Mouse (Mus musculus) heart, adult 9 months (tissue): ENCODE measurements at regions not wholly inside any gene's neighbourhood (a gene's known extent, or its start where the extent isn't known, plus 50 kb on each side); places are given as distances from the start of the nearest gene placed in this dataset.

Experiments
- DNase-seq, 2 experiments: peaks; one replicate each; pipeline ENCODE4 v3.0.0; 2022; ENCODE audit warnings: low spot score in 2 of 2

DNA sequence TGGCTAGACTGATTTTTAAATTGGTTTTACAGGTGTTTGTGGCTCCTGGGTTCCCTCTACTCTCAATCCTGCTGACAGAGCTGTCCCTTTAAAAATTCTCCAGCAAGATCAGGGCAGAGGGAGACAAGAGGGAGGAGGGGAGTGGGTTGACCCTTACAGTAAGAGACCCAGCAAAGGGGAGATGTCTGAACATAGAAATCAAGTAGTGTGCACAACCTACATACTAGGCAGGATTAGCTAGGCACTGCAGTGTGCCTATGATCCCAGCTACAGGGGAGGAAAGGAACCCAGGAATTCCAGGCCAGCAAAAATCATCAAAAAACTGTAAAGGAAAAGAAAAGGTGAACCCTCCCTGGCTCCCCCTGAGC, 113.2 kb upstream of the Thy1 start:
- DNase-seq: no peak

GRCm38 (mm10) chr9:43930476-43930875, 112.7 kb upstream of the Thy1 start:
- no peak for DNase-seq

GRCm38 (mm10) chr9:43934012-43934690, 109.0 kb upstream of the Thy1 start:
- DNase-seq: no peak

- DNase-seq: no peak
These were observed 108.5 kb upstream of the Thy1 start for GRCm38 (mm10) chr9:43934691-43935064.

- DNase-seq: no peak
These were observed 103.8 kb upstream of the Thy1 start for GRCm38 (mm10) chr9:43939336-43939735.

- DNase-seq: no peak
These were observed 101.0 kb upstream of the Thy1 start for GRCm38 (mm10) chr9:43942147-43942546.

- DNase-seq: no peak
These were observed 99.7 kb upstream of the Thy1 start for GRCm38 (mm10) chr9:43943522-43943921.

- DNase-seq: peak; percentile 37 to 73
These were observed 98.1 kb upstream of the Thy1 start for GRCm38 (mm10) chr9:43944816-43945741.

- no peak for DNase-seq
These were observed 97.1 kb upstream of the Thy1 start for GRCm38 (mm10) chr9:43945997-43946649.

- no peak for DNase-seq
These were observed 96.1 kb upstream of the Thy1 start for GRCm38 (mm10) chr9:43947089-43947488.

DNA sequence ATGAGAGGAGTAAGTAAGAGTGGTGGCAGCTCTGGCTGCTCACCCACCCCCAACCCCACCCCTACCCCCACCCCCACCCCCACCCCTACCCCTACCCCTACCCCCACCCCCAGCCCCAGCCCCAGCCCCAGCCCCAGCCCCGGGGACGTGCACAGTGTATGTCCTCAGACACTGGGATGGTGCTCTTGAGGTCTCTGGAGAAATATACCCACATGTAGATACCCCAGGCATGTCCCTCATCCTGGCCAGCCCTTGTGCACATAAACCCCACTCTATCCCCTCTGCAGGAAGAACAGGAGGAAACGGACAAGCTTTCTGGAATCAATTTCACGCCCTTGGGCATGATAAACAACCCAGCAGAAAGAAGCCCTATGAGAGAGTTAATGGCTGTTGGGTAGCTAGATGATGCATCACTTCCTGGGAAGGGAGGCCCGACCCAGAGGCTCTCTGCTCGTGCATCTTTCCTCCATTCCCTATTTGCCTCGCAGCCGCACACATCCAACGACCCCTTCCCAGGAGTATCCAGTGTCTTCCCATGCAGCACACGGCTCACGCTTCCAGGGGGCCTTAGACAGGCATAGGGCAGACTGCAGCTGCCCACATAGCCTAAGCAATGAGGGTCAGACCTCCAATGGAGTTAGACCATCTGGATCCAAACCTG, 95.6 kb upstream of the Thy1 start:
- DNase-seq: no peak

DNA sequence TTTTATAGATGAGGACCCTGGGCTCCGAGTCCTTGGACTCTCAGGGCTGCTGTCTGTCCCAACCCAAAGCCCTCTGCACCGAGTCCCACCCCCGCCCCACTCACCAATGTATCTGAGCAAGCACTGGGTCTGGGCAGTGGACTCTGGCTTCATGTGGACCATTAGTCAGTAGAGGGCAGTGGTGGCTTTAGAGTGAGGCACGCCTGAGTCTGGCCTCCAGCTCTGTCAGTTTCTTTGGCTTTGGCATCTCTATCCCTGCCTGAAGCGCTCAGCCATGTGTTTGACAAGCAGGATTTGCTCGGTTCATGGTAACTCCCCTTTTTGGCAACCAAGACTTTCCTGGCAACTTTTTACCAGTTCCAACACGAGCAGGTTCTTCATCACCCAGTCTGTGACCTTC, 90.1 kb upstream of the Thy1 start:
- DNase-seq: peak in 1 of 2 experiments; percentile 26

DNA sequence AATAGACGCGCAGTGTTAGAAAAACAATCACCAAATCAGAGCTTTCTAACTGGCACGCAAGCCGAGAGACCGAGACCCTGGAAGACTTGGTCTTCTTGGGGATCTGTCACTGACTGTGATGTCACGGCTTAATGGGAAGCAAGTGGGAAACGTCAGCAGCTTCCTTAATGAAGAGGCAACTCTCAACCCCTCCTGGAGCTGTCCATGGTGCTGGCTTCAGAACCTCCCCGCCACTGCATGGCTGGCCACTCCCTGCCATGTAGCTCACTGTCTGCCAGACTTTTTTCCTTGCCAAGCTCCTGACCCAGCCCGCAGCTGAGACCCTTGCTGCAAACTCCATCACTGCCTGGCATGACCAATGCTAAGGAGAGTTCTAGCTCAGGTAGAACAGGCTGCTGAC, 83.6 kb upstream of the Thy1 start:
- no peak for DNase-seq

GRCm38 (mm10) chr9:43961431-43961830, 81.8 kb upstream of the Thy1 start:
- no peak for DNase-seq

GRCm38 (mm10) chr9:43965171-43965570, 78.0 kb upstream of the Thy1 start:
- DNase-seq: no peak

- DNase-seq: no peak
These were observed 77.4 kb upstream of the Thy1 start for GRCm38 (mm10) chr9:43965811-43966210.

- no peak for DNase-seq
These were observed 73.0 kb upstream of the Thy1 start for GRCm38 (mm10) chr9:43970043-43970795.

DNA sequence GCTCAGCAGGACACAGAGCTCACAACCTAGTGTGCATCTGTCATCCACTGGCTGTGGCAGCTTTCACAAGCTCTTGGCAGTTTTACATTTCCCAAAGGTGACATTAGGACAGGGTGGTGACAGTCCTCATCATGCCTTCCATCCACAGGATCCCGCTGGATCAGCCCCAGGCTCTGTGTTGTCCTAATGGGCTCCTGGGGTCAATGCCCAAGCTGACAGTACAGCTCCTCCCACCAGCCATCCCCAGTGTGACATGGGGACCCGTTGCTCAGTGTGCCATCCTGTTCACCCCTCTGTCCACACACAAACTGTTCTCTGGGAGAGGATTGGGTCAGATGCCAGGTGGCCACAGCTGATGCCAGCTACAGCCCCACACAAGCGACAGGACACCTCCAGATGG, 72.3 kb upstream of the Thy1 start:
- DNase-seq: peak; percentile 28 to 53

DNA sequence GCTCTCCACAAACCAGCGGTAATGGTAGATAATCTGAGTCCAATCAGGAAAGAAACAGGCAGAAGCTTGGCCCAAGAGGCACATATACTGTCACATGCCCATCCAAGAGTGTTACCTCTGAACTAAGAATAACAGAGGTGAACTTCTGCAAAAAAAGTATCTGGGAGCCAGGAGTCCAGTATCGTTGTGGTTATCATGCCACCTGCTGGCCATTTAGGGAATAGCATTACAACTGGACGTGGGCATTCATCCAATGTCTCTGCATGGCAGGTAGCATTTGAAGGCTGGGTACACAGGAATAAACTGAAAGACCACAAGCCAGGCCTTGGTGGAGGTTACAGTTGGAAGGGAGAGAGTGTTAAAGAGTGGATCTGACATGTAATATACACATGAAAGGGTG, 70.9 kb upstream of the Thy1 start:
- peak; percentile 46 to 74 for DNase-seq

- no peak for DNase-seq
These were observed 67.8 kb upstream of the Thy1 start for GRCm38 (mm10) chr9:43975405-43975804.

GRCm38 (mm10) chr9:43976366-43976765, 66.8 kb upstream of the Thy1 start:
- DNase-seq: no peak
